Comparison of ENCODE assay signal across 18 mouse cellular contexts in the genomic region with DNA sequence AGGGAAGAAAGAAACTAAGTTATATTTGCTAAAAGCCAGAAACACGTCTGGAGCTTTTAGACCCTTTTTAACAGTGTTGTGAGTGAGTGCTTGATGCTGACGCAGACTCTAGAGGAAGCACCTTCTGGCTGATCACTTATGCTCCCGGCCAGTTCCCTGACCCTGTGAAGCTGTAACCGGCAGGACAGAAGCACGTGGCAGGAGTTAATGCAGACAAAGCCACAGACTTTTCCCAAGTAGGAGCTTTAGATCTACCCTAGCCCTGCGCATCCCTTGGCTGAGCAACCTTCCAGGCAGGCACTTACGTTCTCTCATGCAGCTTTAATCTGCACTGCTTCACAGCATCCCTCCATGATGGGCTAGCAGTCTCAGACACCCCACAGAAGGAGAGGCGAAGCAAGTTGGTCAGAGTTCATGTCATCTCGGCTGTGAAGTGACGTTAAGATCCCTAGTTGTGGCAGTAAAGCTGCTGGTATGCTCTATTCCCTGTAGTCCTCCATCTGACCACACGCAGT. TPM values are rescaled to one million over a fixed set of nuclear protein-coding genes. Genes with fewer than 3 reads are reported as not detected.
"Had no signal": no experiment of that assay in that cellular context is flagged by ENCODE, and none has a peak within 500 bp of the region (broad histone marks: within the 10 kb centered on the region; RNA-seq: fewer than 3 reads in every experiment).

No protein-coding gene starts in this region.

- H3K9ac ChIP-seq: liver, embryonic 13.5 days; liver, embryonic 15.5 days; liver, postnatal 0 days; midbrain, embryonic 12.5 days; neural tube, embryonic 12.5 days; stomach, embryonic 15.5 days had no signal

- ATAC-seq: liver, postnatal 0 days had no signal

- H3K4me1 ChIP-seq: midbrain, embryonic 12.5 days; neural tube, embryonic 12.5 days; stomach, embryonic 15.5 days had no signal

- DNase-seq: liver; liver, embryonic 13.5 days; liver, postnatal 0 days; midbrain, embryonic 14.5 days; right cerebral cortex, postnatal 14 days; thymus, adult 2 months; thymus, postnatal 25 days; thymus, postnatal 4 days had no signal

- H3K4me3 ChIP-seq: liver, embryonic 13.5 days; liver, embryonic 15.5 days; megakaryocyte, embryonic 14.5 days; midbrain, embryonic 12.5 days; neural tube, embryonic 12.5 days; stomach, embryonic 15.5 days had no signal

- H3K27ac ChIP-seq: liver, embryonic 13.5 days; liver, embryonic 15.5 days; macrophage; midbrain, embryonic 12.5 days; neural tube, embryonic 12.5 days; stomach, embryonic 15.5 days; stomach, postnatal 0 days had no signal

- H3K4me2 ChIP-seq: liver, embryonic 11.5 days; liver, embryonic 13.5 days; liver, embryonic 15.5 days; midbrain, embryonic 12.5 days; neural tube, embryonic 12.5 days; stomach, embryonic 15.5 days had no signal

- H3K27me3 ChIP-seq: liver, embryonic 13.5 days; liver, embryonic 15.5 days; megakaryocyte, embryonic 14.5 days; midbrain, embryonic 12.5 days; neural tube, embryonic 12.5 days; stomach, embryonic 15.5 days had no signal

- H3K9me3 ChIP-seq: liver, embryonic 13.5 days; liver, embryonic 15.5 days; megakaryocyte, embryonic 14.5 days; midbrain, embryonic 12.5 days; neural tube, embryonic 12.5 days; stomach, embryonic 15.5 days had no signal

RNA-seq across cellular contexts. Expression of a gene that starts 58.7 kb away (rescaled TPM):
- total RNA-seq: monocyte, adult 5-6 weeks; neutrophil, adult 5-6 weeks had no signal
